Mouse (Mus musculus) heart, postnatal 0 days (tissue): ENCODE data around the gene Ptpn6.

Experiments
- CTCF ChIP-seq: IDR thresholded peaks from 2 replicates; pipeline ENCODE4 v1.5.1; 2016; ENCODE audit warnings: antibody characterized with exemption, control low read depth, low read depth
- EP300 ChIP-seq: IDR thresholded peaks from 2 replicates; pipeline ENCODE4 v1.6.1; 2016; ENCODE audit warnings: antibody characterized with exemption, low read depth

DNA sequence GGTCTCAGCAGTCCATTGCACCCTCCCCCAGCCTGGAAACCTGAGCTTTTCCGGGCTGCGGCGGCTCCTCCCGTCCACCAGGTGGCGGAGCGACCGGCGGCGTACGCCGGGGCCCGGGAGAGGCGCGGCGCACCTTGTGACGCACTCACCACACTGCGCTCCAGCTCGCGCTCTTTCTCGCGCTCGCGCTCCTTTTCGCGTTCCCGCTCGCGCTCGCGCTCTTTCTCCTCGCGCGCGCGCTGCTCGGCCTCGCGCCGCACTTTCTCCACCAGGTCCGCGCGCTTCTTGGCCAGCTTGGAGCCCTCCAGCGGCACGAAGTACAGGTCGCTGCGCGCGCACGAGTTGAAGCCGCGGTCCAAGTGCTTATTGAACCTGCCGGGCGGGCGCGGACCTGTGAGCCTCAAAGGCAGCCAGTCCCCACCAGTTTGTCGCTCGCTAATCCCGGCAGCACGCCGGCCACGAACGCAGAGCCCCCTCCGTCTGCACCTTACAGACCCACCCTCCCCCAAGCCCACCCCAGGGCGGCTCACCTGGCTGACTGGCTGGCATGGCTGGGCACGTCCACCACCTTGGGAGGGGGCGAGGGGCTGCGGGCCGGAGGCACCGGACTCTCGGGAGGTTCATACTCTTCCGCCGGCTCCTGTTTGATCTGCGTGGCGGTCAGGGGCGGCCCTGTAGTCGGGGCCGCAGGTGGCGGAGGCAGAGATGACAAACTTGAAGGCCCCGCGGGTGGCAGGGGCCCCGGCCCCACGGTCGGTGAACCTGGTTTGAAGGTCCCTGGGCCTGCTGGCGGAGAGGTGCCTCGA is 7.2 kb upstream of the Ptpn6 start:
- TF ChIP-seq CTCF (peak; percentile 89), EP300 (peak; percentile 92)
